Mouse (Mus musculus) embryo, embryonic 10.5 days (tissue): ENCODE measurements around the gene Prrc2b.

Experiments
- DNase-seq: peaks from one replicate; pipeline ENCODE4 v3.0.0-alpha.2; 2015; ENCODE audit warnings: low spot score

Prrc2b gene

DNA sequence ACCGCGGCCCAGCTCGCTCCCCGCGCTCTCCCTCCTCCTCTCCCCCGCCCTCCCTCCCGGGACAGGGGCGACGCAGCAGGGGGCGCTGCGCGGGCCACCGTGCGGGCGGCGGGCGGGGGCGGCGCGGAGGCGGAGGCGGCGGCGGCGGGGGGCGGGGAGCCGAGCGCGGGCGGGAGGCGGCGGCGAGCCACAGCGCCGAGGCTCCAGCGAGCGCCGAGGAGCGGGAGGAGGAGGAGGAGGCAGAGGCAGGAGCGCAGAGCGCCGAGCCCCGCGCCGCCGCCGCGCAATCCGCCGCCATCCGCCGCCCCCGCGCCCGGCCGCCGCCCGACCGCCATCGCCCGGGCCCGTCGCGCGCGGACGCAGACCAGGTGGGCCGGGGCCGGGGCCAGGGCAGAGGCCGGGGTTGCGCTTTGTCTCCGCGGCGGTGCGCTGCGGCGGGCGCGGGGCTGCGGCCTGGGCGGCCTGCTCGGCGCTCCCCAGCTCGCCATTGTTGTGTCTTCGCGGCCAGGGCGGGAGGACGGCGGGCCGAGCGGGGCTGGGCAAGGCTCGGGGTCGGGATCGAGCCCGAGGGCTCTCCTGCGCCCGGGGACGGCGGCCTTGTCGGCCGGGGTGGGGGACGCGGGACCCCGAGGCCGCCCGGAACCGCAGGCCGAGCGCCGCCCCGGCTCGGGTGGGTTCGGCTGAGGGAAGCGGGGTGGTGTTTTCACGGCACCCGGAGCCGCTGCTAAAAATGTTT, at the start of gene Prrc2b:
Gene Prrc2b, plus strand, starts transcription at position 159 of the 736 bp plus-strand sequence.
- peak; percentile 78 for DNase-seq

DNA sequence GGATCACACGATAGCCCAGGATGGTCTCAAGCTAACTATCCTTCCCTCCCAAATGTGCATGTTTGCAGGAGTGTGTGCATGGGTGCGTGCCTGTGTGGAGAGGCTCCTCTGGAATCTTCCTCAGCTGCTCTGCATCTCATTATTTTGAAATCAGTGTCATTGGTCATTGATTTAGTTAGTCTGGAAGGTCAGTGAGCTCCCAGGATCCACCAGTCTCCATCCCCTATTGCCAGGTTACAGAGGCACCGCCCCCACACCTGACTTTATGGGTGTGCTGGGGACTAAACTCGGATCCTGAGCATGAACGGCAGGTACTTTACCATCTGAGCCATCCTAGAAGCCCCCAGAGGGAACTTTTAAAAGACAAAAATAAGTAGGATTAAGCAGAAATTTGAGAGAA, 47.9 kb upstream of the Prrc2b start:
- DNase-seq, result no peak

GRCm38 (mm10) chr2:32103557-32103956, 47.3 kb upstream of the Prrc2b start:
- no peak for DNase-seq

DNA sequence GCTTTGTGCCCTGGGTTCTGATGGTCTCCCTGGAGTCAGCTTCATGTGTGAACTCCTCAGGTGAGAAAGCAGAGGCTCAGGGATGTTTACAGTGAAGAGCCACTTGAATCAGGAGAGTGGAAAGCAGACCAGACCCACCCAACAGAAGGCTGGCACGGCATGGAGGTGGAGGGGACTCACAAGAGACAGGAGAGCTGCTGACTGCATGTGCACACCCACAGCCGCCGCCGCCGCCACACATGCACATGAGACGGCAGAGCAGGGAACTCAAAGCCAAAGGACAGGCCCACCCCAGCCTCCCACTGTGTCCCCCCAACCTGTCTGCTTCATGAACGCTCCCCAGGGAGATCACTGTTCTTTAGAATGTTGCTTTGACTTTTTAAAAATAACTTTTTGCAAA, 46.8 kb upstream of the Prrc2b start:
- no peak for DNase-seq

GRCm38 (mm10) chr2:32105117-32105913, 45.6 kb upstream of the Prrc2b start:
- no peak for DNase-seq

GRCm38 (mm10) chr2:32105930-32106329, 45.0 kb upstream of the Prrc2b start:
- DNase-seq, result no peak

DNA sequence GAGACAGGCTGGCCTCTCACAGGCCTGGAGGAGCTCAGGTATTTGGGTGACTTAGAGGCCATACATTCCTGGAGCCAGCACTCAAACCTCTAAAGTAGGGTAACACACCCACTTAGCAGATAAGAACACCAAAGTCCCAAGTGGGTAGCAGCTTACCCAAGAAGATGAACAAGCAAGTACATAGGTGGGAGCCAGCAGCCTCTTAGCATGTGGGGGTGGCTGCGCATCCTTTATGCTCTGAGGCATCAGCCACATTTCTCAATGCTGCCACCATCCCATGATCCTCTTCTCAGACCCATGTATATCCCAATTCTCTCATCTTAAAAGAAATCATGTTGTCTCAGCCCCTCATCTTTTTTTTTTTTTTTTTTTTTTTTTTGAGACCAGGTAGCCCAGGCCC, 39.6 kb upstream of the Prrc2b start:
- DNase-seq, result no peak

DNA sequence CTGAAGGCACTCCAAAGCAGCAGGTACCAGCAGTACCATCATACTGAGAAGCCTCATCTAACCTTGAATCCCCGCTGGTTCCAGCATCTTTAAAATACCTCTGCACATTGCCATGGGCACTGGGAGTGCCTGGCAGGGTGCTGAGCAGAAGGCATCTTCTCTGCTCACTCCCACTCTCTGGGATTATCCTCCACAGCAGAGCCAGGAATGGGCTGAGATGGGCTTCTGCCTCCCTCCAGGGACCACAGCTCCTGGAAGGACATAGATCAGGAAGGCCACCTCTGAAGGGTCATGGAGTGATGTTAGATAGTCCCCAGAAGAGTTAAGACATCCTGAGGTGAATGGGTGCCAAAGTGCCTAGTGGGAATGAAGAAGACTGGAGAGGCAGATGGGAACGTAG, 38.3 kb upstream of the Prrc2b start:
- no peak for DNase-seq

DNA sequence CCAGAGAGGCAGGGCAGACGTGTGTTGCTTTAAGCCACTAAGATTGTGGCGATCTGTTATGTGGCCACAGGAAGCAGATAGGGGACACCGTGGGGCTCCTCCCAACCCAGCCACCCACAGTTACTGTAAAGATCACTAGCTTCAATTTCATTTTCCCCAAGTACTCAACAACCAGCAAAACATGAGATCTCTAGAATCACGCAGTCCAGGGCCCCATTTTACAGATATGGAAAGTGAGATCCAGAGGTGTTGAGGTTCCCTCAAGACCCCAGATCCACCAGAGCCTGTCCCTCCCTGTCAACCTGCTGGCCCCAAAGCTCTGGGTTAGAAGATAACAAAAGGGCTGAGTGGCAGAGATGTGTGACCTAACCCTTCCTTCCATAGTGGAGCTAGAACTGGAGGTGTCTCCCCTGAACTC, 35.0 kb upstream of the Prrc2b start:
- no peak for DNase-seq

DNA sequence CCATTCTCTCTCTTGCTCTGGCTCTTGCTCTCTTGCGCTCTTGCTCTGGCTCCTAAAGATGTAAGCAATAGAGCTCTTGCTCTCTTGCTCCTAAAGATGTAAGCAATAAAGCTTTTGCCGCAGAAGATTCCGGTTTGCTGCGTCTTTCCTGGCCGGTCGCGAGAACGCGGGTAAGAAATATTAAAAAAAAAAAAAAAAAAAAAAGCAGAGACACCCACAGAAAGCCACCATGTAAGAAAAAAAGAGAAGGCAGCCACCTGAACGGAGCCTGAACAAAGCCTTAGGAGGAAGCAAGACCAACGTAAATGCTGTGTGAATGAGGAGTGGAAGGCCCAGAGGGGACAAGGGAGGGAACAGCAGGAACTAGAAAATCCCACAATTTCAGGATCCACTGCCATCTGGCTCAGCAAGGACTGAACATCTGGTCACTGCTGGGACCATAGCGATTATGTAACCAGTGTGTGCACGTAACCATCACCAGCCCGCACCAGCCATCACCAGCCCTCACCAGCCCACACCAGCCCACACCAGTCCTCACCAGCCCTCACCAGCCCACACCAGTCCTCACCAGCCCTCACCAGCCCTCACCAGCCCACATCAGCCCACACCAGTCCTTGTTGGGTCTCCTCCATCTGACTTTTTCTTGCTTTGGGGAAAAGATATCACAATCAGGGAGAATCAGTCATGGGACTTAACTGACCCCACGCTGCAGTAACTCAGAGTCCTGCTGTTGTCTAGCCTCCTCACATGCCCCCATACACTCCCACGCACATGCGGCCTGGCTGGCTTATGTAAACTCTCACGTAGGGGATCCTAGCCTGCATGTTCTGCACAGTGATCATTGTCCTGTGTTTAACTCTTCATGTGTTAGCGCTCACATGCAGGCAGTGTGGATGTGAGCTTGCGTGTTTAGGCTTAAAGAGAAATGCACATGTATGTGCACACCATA, 30.8 kb upstream of the Prrc2b start:
- DNase-seq, result no peak

DNA sequence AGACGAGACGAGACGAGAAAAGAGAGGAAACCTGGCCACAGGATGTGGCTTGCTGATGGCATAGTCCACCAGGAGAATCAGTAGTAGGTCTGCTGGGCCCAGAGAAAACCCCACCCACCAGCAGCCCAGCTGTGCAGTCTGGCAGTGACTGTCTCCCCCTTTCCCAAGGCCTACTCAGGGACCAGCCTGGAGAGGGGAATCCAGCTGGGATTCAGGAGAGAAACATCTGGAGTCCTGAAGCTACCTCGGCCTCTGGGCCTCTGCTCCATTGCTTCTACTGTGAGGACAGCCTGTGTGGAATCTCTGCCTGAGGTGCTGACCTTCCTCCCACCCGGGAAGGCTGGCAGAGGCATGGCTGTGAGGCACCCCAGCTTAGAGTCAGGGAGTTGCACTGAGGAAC, 29.7 kb upstream of the Prrc2b start:
- DNase-seq, result no peak

DNA sequence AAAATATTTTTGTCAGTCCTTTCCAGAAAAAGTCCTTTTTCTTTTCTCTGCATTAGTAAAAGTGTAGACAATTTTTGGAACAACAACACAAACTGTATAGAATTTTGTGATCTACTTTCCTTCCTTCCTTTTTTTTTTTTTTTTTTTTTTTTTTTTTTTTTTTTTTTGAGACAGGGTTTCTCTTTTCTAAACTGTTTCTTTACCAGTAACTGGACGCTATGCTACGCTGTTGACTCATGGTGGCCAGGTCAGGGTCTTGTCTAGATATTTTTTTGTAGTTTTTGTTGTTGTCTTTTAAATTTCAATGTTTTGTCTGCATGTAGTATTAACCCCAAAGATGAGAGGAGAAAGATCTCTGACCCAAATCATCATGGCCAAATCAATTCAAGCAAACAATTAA, 29.1 kb upstream of the Prrc2b start:
- no peak for DNase-seq

GRCm38 (mm10) chr2:32127653-32128535, 23.0 kb upstream of the Prrc2b start:
- peak; percentile 39 for DNase-seq

DNA sequence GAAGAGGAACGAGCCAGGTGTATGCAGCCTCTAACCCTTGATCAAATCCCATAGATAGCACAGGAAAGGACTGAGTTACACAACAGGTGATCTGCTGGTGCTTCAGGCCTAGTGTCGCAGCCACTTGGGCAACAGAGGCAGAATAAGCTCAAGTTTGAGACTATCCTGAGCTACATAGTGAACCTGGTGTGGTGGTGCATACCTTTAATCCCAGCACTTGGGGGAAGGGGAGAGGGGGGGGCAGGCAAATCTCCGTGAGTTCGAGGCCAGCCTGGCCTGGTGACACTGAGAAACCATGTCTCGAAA, 22.4 kb upstream of the Prrc2b start:
- DNase-seq, result no peak

GRCm38 (mm10) chr2:32129383-32130074, 21.4 kb upstream of the Prrc2b start:
- no peak for DNase-seq

- peak; percentile 78 for DNase-seq
Observed at GRCm38 (mm10) chr2:32130435-32130834, 20.4 kb upstream of the Prrc2b start.

GRCm38 (mm10) chr2:32131205-32131834, 19.6 kb upstream of the Prrc2b start:
- no peak for DNase-seq

- no peak for DNase-seq
Observed at GRCm38 (mm10) chr2:32131866-32132566, 18.9 kb upstream of the Prrc2b start.

GRCm38 (mm10) chr2:32132567-32132992, 18.3 kb upstream of the Prrc2b start:
- DNase-seq, result peak; percentile 88

DNA sequence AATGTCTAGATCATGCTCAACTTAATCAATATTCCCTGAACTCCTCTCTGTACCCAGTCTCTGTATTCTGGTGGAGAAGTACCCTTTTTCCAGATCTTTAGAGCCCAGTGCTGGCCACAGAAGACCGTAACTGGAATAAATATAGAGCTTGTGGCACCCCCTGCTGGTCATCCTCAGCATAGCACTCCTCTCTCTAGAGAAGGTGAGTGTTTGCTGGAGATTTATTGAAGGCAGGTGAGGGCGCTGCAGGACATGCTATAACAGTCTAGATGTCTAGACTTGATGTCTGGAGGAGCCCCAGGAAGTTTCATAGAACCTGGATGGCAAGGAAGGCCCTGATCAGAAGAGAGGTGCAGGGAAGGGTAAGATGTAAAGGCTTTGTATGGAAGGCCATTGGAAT, 16.8 kb upstream of the Prrc2b start:
- peak; percentile 94 for DNase-seq
